Mouse (Mus musculus): ENCODE measurements around the gene Zbtb12. TPM values are rescaled to one million over a fixed set of nuclear protein-coding genes. Genes with fewer than 3 reads are reported as not detected.
"Not testable (repeated sequence)": the region's sequence is repeated elsewhere in the genome, so short reads cannot be mapped to it uniquely, and the experiment has no call there.

Zbtb12 gene
- polyA plus RNA-seq, 1 experiment from 2014 or later: 2.8 TPM

- 87% methylated on average over 17 of the region's 17 CpGs for WGBS
- Histone ChIP-seq H3K27me3 (no peaks in the 10 kb centered on the region), H3K4me1 (peaks cover 43% of the 10 kb centered on the region), H3K4me2 (0 out of 2 replicates have a peak overlapping the region, but pooled peaks have one; percentile 3), H3K9me3 (no peaks in the 10 kb centered on the region), H3K9ac (no peak overlapping the region), H3K27ac (no peak overlapping the region), H3K4me3 (no peak overlapping the region), H3K36me3 (peaks cover 11% of the 10 kb centered on the region; the same call in 1 of the 2 replicates)
- ATAC-seq (ENCODE audit: insufficient number of reproducible peaks, low FRiP score, low TSS enrichment, low read depth): no peak
These were observed 17.1 kb downstream of the Zbtb12 start for GRCm38 (mm10) chr17:34896366-34896765.

GRCm38 (mm10) chr17:34897373-34898159, 18.3 kb downstream of the Zbtb12 start:
- H3K9ac ChIP-seq: peak overlapping the region; percentile 94
- H3K4me1 ChIP-seq: peaks cover 43% of the 10 kb centered on the region
- H3K9me3 ChIP-seq: no peaks in the 10 kb centered on the region
- no peak for ATAC-seq (ENCODE audit: insufficient number of reproducible peaks, low FRiP score, low TSS enrichment, low read depth)
- H3K36me3 ChIP-seq: peaks cover 19% of the 10 kb centered on the region
- WGBS: 16% methylated on average over 10 of the region's 10 CpGs
- H3K27me3 ChIP-seq: no peaks in the 10 kb centered on the region
- H3K27ac ChIP-seq: peak overlapping the region; percentile 98
- peak overlapping the region; percentile 61 for H3K4me2 ChIP-seq
- peak overlapping the region; percentile 84 for H3K4me3 ChIP-seq

DNA sequence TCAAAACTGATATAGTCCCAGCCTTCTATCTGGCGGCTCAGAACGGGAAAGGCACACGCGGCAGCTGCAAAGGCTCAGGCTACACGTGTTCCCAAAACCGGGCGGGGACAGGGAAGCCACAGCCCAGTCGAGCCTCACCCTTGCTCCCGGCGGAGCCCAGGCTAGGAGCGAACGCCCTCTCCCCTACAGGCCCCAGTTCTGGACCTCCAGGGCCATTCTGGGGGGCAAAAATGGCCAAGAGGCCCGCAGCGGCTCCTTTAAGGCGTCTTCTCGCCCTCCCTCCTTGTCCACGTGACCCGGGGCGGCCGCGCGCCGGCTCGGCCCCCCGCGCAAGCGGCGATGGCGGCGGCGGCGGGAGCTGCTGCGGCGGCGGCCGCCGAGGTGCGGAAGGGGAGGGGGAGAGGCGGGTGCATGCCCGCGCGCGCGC, 18.9 kb downstream of the Zbtb12 start, which contains the start of the genes C2 and Ehmt2:
TSS of gene C2 (minus strand) at position 106 of the 427 bp plus-strand sequence.
TSS of gene Ehmt2 (plus strand) at position 310 of the 427 bp plus-strand sequence.
- Histone ChIP-seq H3K9ac (peak within 1 kb of the TSS; percentile 94), H3K4me1 (peaks cover 43% of the 10 kb centered on the region), H3K36me3 (peaks cover 25% of the 10 kb centered on the region), H3K4me2 (peak within 1 kb of the TSS; percentile 61), H3K27me3 (no peaks in the 10 kb centered on the region), H3K4me3 (peak within 1 kb of the TSS; percentile 84), H3K9me3 (no peaks in the 10 kb centered on the region), H3K27ac (peak within 1 kb of the TSS; percentile 98)
- under 1% methylated on average over 38 of the region's 44 CpGs for WGBS
- ATAC-seq (ENCODE audit: insufficient number of reproducible peaks, low FRiP score, low TSS enrichment, low read depth): peak; percentile 22; the same call in 1 of the 2 replicates

DNA sequence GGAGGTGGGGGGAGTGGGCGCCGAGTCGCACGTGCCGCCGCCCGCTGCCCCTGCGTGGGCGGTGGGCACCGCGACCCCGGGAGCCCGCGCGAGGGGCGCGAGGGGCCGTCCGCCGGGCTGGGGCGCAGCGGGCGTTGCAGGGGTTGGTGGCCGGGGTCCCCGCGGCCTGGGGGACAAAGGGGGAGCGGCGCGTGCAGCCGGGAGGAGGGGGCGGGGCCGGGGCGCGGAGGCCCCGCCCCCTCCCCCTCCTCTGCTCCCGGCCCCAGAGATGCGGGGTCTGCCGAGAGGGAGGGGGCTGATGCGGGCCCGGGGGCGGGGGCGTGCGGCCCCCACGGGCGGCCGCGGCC, 19.4 kb downstream of the Zbtb12 start:
- WGBS: 0% methylated on average over 18 of the region's 47 CpGs
- Histone ChIP-seq H3K9me3 (no peaks in the 10 kb centered on the region), H3K4me1 (peaks cover 41% of the 10 kb centered on the region), H3K27ac (peak overlapping the region; percentile 98), H3K4me3 (peak overlapping the region; percentile 84), H3K9ac (peak overlapping the region; percentile 94), H3K36me3 (peaks cover 30% of the 10 kb centered on the region), H3K4me2 (peak overlapping the region; percentile 61), H3K27me3 (no peaks in the 10 kb centered on the region)
- ATAC-seq (ENCODE audit: insufficient number of reproducible peaks, low FRiP score, low TSS enrichment, low read depth): no peak

DNA sequence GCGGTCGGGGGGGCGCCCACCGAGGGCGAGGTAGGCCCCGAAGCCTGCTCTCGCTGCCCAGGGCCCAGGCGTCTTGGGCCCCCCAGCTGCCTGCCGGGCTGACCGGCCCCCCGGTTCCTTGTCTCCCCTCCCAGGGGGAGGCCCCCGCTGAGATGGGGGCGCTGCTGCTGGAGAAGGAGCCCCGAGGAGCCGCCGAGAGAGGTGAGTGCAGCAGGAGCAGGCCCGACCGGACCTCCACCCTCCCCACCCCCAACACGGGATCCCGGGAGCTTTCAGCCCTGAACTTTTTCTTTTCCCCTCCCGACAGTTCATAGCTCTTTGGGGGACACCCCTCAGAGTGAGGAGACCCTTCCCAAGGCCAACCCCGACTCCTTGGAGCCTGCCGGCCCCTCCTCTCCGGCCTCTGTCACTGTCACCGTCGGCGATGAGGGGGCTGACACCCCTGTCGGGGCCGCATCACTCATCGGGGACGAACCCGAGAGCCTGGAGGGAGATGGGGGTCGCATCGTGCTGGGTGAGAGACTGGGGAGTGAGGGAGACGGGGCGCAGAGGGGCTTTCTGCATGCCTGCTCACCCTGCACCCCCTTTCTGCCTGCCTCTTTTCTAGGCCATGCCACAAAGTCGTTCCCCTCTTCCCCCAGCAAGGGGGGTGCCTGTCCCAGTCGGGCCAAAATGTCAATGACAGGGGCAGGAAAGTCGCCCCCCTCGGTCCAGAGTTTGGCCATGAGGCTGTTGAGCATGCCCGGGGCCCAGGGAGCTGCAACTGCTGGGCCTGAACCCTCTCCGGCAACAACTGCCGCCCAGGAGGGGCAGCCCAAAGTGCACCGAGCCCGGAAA, 20.0 kb downstream of the Zbtb12 start:
- Histone ChIP-seq H3K27me3 (no peaks in the 10 kb centered on the region), H3K36me3 (peaks cover 36% of the 10 kb centered on the region)
- ATAC-seq (ENCODE audit: insufficient number of reproducible peaks, low FRiP score, low TSS enrichment, low read depth): no peak

DNA sequence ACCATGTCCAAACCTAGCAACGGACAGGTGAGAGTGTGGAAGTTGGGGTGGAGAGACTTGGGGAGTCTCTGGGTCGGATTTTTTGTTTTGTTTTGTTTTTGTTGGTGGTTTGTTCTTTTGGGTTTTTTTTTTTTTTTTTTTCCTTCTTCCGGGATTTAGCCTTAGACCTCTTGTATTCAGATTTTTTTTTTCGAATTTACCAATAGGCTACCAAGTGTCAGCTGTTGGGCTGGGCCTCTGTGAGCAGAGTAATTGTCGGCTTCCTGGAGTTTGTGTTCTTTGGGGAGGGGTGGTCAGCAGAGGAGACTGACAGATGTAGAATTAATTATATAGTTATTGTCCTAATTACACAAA, 20.6 kb downstream of the Zbtb12 start:
- Histone ChIP-seq H3K27ac (peak overlapping the region; percentile 98), H3K9ac (peak overlapping the region; percentile 94), H3K9me3 (no peaks in the 10 kb centered on the region), H3K4me2 (peak overlapping the region; percentile 61), H3K36me3 (peaks cover 42% of the 10 kb centered on the region), H3K4me1 (peaks cover 36% of the 10 kb centered on the region), H3K4me3 (peak overlapping the region; percentile 84), H3K27me3 (no peaks in the 10 kb centered on the region)
- 1% methylated on average over 5 of the region's 5 CpGs for WGBS
- no peak for ATAC-seq (ENCODE audit: insufficient number of reproducible peaks, low FRiP score, low TSS enrichment, low read depth)

More for the DNA sequence above, 20.0 kb downstream of the Zbtb12 start:
- whole genome bisulfite sequencing: under 1% methylated on average over 42 of the region's 45 CpGs
- Histone ChIP-seq H3K4me3 (peak overlapping the region; percentile 84), H3K4me1 (peaks cover 37% of the 10 kb centered on the region), H3K9ac (peak overlapping the region; percentile 94), H3K4me2 (peak overlapping the region; percentile 61), H3K27ac (peak overlapping the region; percentile 98), H3K9me3 (no peaks in the 10 kb centered on the region)

GRCm38 (mm10) chr17:34900826-34901225, 21.5 kb downstream of the Zbtb12 start:
- H3K4me3 ChIP-seq: not testable (repeated sequence)

GRCm38 (mm10) chr17:34901948-34902347, 22.7 kb downstream of the Zbtb12 start:
- H3K27ac ChIP-seq; H3K27me3 ChIP-seq; H3K4me2 ChIP-seq; H3K9me3 ChIP-seq; ATAC-seq (ENCODE audit: insufficient number of reproducible peaks, low FRiP score, low TSS enrichment, low read depth); H3K4me3 ChIP-seq; H3K9ac ChIP-seq: not testable (repeated sequence)
- 82% methylated on average over 9 of the region's 10 CpGs for whole genome bisulfite sequencing
- Histone ChIP-seq H3K4me1 (peaks cover 18% of the 10 kb centered on the region), H3K36me3 (peaks cover 55% of the 10 kb centered on the region)

More at GRCm38 (mm10) chr17:34900826-34901225, 21.5 kb downstream of the Zbtb12 start:
- H3K9me3 ChIP-seq; H3K4me2 ChIP-seq; H3K27ac ChIP-seq; ATAC-seq (ENCODE audit: insufficient number of reproducible peaks, low FRiP score, low TSS enrichment, low read depth); H3K27me3 ChIP-seq; H3K9ac ChIP-seq: not testable (repeated sequence)
- peaks cover 51% of the 10 kb centered on the region for H3K36me3 ChIP-seq
- H3K4me1 ChIP-seq: peaks cover 27% of the 10 kb centered on the region

DNA sequence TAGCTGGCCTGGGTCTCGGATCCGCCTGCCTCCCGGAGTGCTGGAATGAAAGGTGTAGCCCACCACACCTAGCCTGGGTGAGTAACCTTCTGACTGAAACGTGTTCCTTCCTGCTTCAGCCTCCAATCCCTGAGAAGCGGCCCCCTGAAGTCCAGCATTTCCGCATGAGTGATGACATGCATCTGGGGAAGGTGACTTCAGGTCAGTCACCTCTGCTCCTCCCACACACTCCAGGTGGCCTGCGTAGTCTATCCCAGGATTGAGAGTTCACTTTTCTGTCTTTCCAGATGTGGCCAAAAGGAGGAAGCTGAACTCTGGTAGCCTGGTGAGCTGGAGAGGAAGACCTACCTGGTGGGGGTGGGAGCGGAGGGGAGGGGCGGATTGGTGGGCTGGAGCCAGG, 23.6 kb downstream of the Zbtb12 start:
- no peaks in the 10 kb centered on the region for H3K9me3 ChIP-seq
- H3K36me3 ChIP-seq: peaks cover 64% of the 10 kb centered on the region
- 91% methylated on average over 9 of the region's 9 CpGs for WGBS
- no peak for ATAC-seq (ENCODE audit: insufficient number of reproducible peaks, low FRiP score, low TSS enrichment, low read depth)
- no peak overlapping the region for H3K9ac ChIP-seq
- H3K4me1 ChIP-seq: peaks cover 10% of the 10 kb centered on the region
- H3K4me2 ChIP-seq: no peak overlapping the region
- no peak overlapping the region for H3K4me3 ChIP-seq
- H3K27ac ChIP-seq: no peak overlapping the region
- no peaks in the 10 kb centered on the region for H3K27me3 ChIP-seq

- no peak for ATAC-seq (ENCODE audit: insufficient number of reproducible peaks, low FRiP score, low TSS enrichment, low read depth)
- H3K4me1 ChIP-seq: peaks cover 13% of the 10 kb centered on the region
- no peaks in the 10 kb centered on the region for H3K27me3 ChIP-seq
- H3K9me3 ChIP-seq: no peaks in the 10 kb centered on the region
- H3K9ac ChIP-seq: no peak overlapping the region
- no peak overlapping the region for H3K4me2 ChIP-seq
- no peak overlapping the region for H3K4me3 ChIP-seq
- no peak overlapping the region; the same call in 1 of the 2 replicates for H3K27ac ChIP-seq
- whole genome bisulfite sequencing: 76% methylated on average over 10 of the region's 10 CpGs
- H3K36me3 ChIP-seq: peaks cover 81% of the 10 kb centered on the region
These were observed 31.7 kb downstream of the Zbtb12 start for GRCm38 (mm10) chr17:34910982-34911381.

- Histone ChIP-seq H3K27ac (no peak overlapping the region), H3K4me1 (peaks cover 13% of the 10 kb centered on the region), H3K4me3 (no peak overlapping the region), H3K4me2 (no peak overlapping the region), H3K9ac (no peak overlapping the region), H3K9me3 (no peaks in the 10 kb centered on the region), H3K36me3 (peaks cover 72% of the 10 kb centered on the region), H3K27me3 (no peaks in the 10 kb centered on the region)
- WGBS: 39% methylated on average over 5 of the region's 5 CpGs
- no peak for ATAC-seq (ENCODE audit: insufficient number of reproducible peaks, low FRiP score, low TSS enrichment, low read depth)
These were observed 32.7 kb downstream of the Zbtb12 start for GRCm38 (mm10) chr17:34911945-34912351.

All from limb, embryonic 15.5 days (tissue).